Mouse (Mus musculus) stomach, postnatal 0 days (tissue): Measurements from ENCODE around the gene Rpusd3.

ENCODE experiments used
- CTCF ChIP-seq: IDR thresholded peaks from 2 replicates; pipeline ENCODE4 v1.5.1; 2016; ENCODE audit warnings: antibody characterized with exemption, low read depth, mild to moderate bottlenecking, moderate library complexity
- EP300 ChIP-seq: optimal IDR thresholded peaks from 2 replicates; pipeline ENCODE3; 2016; ENCODE audit warnings: antibody characterized with exemption

- no peak for TF ChIP-seq CTCF
- no peak for TF ChIP-seq EP300
These were observed 5.0 kb upstream of the Rpusd3 start for GRCm38 (mm10) chr6:113424187-113424586.
